Mouse (Mus musculus): ENCODE results near the gene Emp3. TPM values are rescaled to one million over a fixed set of nuclear protein-coding genes. Genes with fewer than 3 reads are reported as not detected.

Emp3 gene
- total RNA-seq, 1 experiment from 2014 or later, result 192 TPM

DNA sequence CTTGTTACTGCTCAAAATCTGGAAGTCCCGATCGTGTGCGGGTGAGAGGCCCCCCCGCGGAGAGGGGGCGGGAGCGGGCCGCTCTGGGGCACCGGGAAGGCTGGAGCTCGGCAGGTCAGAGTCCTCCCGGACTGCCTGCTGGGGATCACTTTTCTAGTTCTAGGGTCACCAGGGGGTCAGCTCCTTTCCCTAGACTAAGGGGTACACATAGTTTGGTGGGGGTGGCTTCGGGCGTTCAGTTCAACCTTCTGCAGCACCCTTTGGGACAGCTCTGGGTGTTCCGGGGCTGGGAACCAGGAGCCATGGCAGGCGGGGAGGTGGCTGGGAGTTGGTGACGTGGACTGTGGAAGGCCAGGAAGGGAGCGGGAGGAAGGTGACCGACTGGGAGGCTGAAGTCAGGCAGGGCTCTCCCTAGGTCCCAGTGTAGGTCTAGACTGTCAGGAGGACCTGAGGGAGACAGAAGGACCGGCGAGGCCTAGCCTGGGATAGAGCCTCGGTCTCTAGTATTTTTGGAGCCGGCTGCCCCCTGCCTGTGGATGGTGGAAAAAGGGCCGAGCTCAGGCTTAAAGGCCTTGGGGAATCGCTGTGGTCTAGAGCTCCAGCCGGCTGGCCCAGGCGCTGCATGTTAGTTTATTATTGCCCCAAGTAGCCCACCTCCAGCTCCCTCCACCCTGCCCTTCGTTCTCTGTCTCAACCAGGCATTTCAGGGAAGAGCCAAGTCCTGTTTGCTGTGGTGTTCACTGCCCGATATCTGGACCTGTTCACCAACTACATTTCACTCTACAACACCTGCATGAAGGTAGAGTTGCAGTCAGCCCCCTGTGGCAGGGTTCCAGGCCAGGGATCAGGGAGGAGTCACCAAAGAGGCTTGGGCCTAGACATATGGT is 47.9 kb downstream of the Emp3 start:
- ATAC-seq (ENCODE audit: extremely low read depth, insufficient number of reproducible peaks, low FRiP score, poor library complexity, severe bottlenecking), result peak; percentile 27

DNA sequence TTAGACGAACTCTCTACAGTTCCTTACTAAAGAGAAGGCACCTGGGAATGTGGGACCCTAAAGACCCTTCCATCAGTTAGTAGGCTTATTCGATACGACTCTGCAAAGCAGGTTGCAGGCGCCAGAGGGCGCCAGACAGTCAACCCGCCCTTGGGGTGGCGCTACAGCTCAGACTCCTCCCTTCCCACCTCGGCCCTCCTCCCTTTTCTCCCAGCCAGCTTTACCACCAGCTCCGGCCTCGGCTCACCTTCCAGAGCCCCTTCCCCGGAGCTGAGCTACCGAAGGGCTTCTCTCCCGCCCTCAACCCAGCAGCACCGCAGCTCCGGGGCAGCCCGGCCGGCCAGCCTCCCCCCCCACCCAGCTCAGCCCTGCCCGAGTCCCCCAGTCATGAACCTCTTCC is 48.6 kb downstream of the Emp3 start, which contains the start of gene Kdelr1:
Gene Kdelr1 (plus strand): TSS at position 149 of the 400 bp plus-strand sequence.
- ATAC-seq (ENCODE audit: extremely low read depth, insufficient number of reproducible peaks, low FRiP score, poor library complexity, severe bottlenecking), result peak; percentile 85

DNA sequence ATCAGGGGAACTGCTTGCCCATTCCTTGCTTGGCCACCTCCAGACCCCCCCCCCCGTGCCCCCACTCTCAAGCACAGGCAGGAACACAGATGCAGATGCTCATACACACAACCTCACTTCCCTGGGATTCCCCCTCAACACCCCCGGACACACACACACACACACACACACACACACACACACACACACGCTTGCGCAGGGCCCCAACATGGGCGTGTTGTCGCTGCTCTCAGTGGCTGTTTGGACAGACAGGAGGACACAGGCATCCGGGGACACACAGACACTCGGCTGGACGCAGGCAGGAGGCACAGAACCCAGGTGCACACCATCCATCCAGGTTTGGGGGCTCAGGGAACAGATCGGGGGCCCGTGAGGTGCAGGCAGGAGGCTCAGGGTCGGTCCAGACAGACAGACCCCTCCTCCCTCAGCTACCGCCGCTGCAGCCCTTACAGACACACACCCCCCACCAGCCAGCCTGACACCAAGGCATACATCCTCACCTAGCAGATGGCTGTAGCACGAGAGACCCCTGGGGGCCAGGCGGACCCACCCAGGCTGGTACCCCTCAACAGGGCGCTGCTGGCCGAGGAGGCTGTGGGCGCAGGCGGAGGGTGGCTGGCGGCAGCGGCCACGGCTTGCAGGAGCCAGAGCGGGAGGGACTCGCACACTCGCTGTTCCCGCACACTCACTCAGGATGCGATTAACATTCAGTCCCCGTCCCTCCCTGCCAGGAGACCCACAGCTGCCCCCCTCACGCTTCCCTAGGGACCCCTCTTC is 50.7 kb downstream of the Emp3 start:
- no peak for ATAC-seq (ENCODE audit: extremely low read depth, insufficient number of reproducible peaks, low FRiP score, poor library complexity, severe bottlenecking)

DNA sequence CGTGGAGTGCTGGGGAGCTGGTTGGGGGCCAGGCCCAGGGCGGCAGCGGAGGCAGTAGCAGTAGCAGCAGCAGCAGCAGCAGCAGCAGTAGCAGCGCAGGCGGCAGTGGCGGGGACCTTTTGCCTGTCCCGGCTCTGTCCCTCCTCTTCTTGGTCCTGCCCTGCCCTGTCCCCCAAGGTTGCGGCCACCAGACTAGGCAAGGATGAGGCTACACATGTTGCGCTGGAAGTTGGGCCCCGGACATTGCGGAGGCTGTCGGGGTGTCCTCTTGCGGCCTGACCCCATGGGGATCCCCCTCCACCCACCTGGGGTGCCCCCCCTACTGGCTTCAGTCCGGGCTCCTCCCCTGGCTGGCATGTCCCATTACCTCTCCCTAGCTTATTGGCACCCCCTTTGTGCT is 51.4 kb downstream of the Emp3 start:
- ATAC-seq (ENCODE audit: extremely low read depth, insufficient number of reproducible peaks, low FRiP score, poor library complexity, severe bottlenecking), result no peak

DNA sequence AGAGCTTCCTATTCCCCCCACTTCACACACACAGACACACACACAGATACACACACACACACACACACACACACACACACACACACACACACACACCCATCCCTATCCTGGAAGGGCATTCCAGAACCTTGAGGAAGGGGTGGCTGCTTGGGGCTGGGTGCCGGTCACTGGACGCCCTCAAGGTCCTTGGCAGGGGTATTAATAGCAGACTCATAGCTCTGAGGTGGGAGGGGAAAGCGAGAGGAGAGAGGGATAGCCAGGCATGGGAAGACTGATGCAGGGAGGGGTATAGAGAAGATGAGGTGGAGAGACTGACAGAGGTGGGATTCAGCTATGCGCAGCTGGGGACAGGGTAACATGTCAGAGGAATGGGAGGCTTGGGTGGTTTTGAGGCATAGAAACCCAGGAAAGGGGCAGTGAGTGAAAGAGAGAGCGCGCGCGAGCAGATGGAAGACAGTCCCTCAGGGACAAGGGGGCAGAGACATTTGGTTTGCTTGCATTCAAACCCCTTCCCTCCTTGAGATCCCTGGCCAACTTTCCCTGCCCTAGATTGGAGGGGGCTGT is 52.0 kb downstream of the Emp3 start:
- ATAC-seq (ENCODE audit: extremely low read depth, insufficient number of reproducible peaks, low FRiP score, poor library complexity, severe bottlenecking), result no peak

Other genes starting within 250 kb of the Emp3 start
- not detected in 2 replicates for gene Ntn5, start 237.4 kb downstream of the Emp3 start, total RNA-seq (2017)
- 0.23 TPM in 1 of 2 replicates, not detected in the other for gene Sec1, start 227.0 kb downstream of the Emp3 start, total RNA-seq (2017)
- gene Car11, start 221.6 kb downstream of the Emp3 start, total RNA-seq (2017), result not detected in 2 replicates
- 12.1 and 18.4 TPM in 2 replicates for gene Dbp, start 216.3 kb downstream of the Emp3 start, total RNA-seq (2017)
- 797 and 936 TPM in 2 replicates for gene Rpl18, start 205.9 kb downstream of the Emp3 start, total RNA-seq (2017)
- 25.5 and 27.4 TPM in 2 replicates for gene Sphk2, start 203.4 kb downstream of the Emp3 start, total RNA-seq (2017)
- 3.0 and 3.2 TPM in 2 replicates for gene Fam83e, start 200.2 kb downstream of the Emp3 start, total RNA-seq (2017)
- gene Spaca4, start 195.6 kb downstream of the Emp3 start, total RNA-seq (2017), result not detected in 2 replicates
- gene Lmtk3, start 137.7 kb downstream of the Emp3 start, total RNA-seq (2017), result not detected in 2 replicates
- 0.49 TPM in 1 of 2 replicates, not detected in the other for gene Sult2b1, start 136.7 kb downstream of the Emp3 start, total RNA-seq (2017)
- gene Cyth2, start 106.8 kb downstream of the Emp3 start, total RNA-seq (2017), result 79.6 and 94.0 TPM in 2 replicates
- 0.23 TPM in 1 of 2 replicates, not detected in the other for gene Kcnj14, start 96.6 kb downstream of the Emp3 start, total RNA-seq (2017)
- gene Grwd1, start 90.5 kb downstream of the Emp3 start, total RNA-seq (2017), result 7.2 and 11.2 TPM in 2 replicates
- 44.6 and 57.7 TPM in 2 replicates for gene Kdelr1, start 48.6 kb downstream of the Emp3 start, total RNA-seq (2017)
- 0.12 TPM in 1 of 2 replicates, not detected in the other for gene Grin2d, start 43.0 kb downstream of the Emp3 start, total RNA-seq (2017)
- not detected in 2 replicates for gene Syngr4, start 24.7 kb downstream of the Emp3 start, total RNA-seq (2017)
- 5.0 and 11.2 TPM in 2 replicates for gene Tmem143, start 24.5 kb downstream of the Emp3 start, total RNA-seq (2017)
- 14.1 and 15.8 TPM in 2 replicates for gene Ccdc114, start 2.7 kb upstream of the Emp3 start, total RNA-seq (2017)
- gene Abcc6, start 108.9 kb upstream of the Emp3 start, total RNA-seq (2017), result not detected in 2 replicates
- 29.1 and 29.7 TPM in 2 replicates for gene Nomo1, start 112.3 kb upstream of the Emp3 start, total RNA-seq (2017)
- gene Kcnj11, start 179.4 kb upstream of the Emp3 start, total RNA-seq (2017), result not detected in 2 replicates